Mouse (Mus musculus) forebrain, postnatal 0 days (tissue): ENCODE data around the gene Tagln2. TPM values are rescaled to one million over a fixed set of nuclear protein-coding genes. Genes with fewer than 3 reads are reported as not detected.

ENCODE experiments used
- ATAC-seq: fragments of 200-750 bp; cut with Nextera tagmentation; 2 replicates; pipeline ENCODE4 v1.8.0; 2017; ENCODE audit warnings: mild to moderate bottlenecking, moderate library complexity
- DNase-seq: peaks from one replicate; pipeline ENCODE4 v3.0.0-alpha.2; 2015
- H3K27ac ChIP-seq: fragments of 300-500 bp; sonication (generic); 2 replicates; pipeline ENCODE4 v1.5.1; 2014; ENCODE audit warnings: low read depth, mild to moderate bottlenecking, antibody characterized with exemption, low read length, moderate library complexity, mixed read lengths
- H3K27me3 ChIP-seq: fragments of 300-500 bp; sonication (generic); 2 replicates; pipeline ENCODE4 v1.6.1; 2014; ENCODE audit warnings: mild to moderate bottlenecking, low read length, mixed read lengths; ENCODE audit not compliant: insufficient read depth
- H3K36me3 ChIP-seq: fragments of 300-500 bp; sonication (generic); 2 replicates; pipeline ENCODE4 v1.6.1; 2014; ENCODE audit warnings: mild to moderate bottlenecking, moderate library complexity; ENCODE audit not compliant: insufficient read depth
- H3K4me1 ChIP-seq: fragments of 300-500 bp; sonication (generic); 2 replicates; pipeline ENCODE4 v1.6.1; 2014; ENCODE audit warnings: antibody characterized with exemption; ENCODE audit not compliant: insufficient read depth
- H3K4me2 ChIP-seq: fragments of 300-500 bp; sonication (generic); 2 replicates; pipeline ENCODE4 v1.6.1; 2014; ENCODE audit warnings: low read depth, mild to moderate bottlenecking, moderate library complexity
- H3K4me3 ChIP-seq: fragments of 300-500 bp; sonication (generic); 2 replicates; pipeline ENCODE4 v1.5.1; 2014; ENCODE audit warnings: low read depth, low read length, mixed read lengths
- H3K9ac ChIP-seq: fragments of 300-500 bp; sonication (generic); 2 replicates; pipeline ENCODE4 v1.6.1; 2014; ENCODE audit warnings: mild to moderate bottlenecking
- H3K9me3 ChIP-seq: fragments of 300-500 bp; sonication (generic); 2 replicates; pipeline ENCODE4 v1.6.1; 2016; ENCODE audit warnings: low read length
- CTCF ChIP-seq: sonication (generic); IDR thresholded peaks from 2 replicates; pipeline ENCODE4 v1.5.1; 2016; ENCODE audit warnings: antibody characterized with exemption, control low read depth, low read depth
- WGBS: fragments of 180-500 bp; shearing (Covaris S2); extraction: QIAGEN DNeasy Blood & Tissue Kit; methylation state at CpG from one replicate; pipeline ENCODE4 v1.1.7; 2014; 5-methylcytosine and 5-hydroxymethylcytosine counted together
- polyA plus RNA-seq: library from polyadenylated mRNA; unstranded; fragments of >200 nt; fragmentation: Nextera tagmentation; extraction: Ambion mirVana; gene quantifications from 2 replicates; pipeline ENCODE4 v1.2.1, GENCODE M21; 2015
- total RNA-seq: library from RNA; depleted of rRNA; stranded (reverse); fragments of >200 nt; gene quantifications from 2 replicates; pipeline ENCODE4 v1.2.3, GENCODE M21; 2014

Tagln2 gene
- total and polyA plus RNA-seq, 2 experiments from 2014 or later = 33.8 to 48.5 TPM

DNA sequence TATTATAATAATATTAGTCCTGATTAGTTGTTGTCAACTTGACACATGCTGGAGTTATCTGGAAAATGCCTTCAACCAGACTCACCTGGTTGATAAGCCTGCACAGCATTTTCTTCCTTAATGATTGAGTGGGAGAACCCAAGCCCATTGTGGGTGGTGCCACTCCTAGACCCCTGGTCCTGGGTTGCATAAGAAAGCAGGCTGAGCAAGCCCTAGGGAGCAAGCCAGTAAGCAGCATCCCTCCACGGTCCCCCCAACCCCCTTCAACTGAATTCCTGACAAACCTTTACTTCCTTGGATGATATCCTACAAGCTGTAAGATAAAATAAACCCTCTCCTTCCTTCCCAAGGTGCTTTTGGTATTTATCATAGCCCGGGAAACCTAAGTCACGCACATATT lies 42.7 kb upstream of the Tagln2 start:
- WGBS = 90% methylated on average over 3 of the region's 3 CpGs
- Histone ChIP-seq H3K36me3 (no peaks in the 10 kb centered on the region), H3K4me3 (no peak overlapping the region), H3K4me2 (no peak overlapping the region), H3K27me3 (no peaks in the 10 kb centered on the region), H3K27ac (no peak overlapping the region), H3K9me3 (no peaks in the 10 kb centered on the region), H3K4me1 (no peaks in the 10 kb centered on the region), H3K9ac (no peak overlapping the region)
- no peak for TF ChIP-seq CTCF
- DNase-seq (no peak), ATAC-seq (no peak)

DNA sequence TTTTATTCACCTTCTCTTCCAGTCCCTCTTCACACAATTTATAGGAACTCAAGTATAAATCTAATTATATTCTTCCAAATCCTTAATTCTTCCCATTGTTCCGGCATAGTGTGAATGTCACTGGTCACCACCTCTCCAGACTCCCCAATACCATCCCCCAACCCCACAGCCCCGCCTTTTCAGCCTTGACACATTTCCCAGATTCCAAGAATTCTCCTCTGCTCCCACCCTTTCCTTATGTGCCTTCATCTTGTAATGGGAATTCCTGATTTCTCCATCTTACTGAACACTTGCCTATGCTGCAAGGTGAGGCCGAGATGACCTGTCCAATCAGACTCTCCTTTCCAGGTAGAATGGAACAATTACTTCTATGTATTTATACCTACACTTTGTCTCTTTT lies 41.8 kb upstream of the Tagln2 start:
- H3K9me3 ChIP-seq = no peaks in the 10 kb centered on the region
- 89% methylated on average over 3 of the region's 3 CpGs for WGBS
- no peaks in the 10 kb centered on the region for H3K4me1 ChIP-seq
- H3K27ac ChIP-seq = no peak overlapping the region
- H3K4me2 ChIP-seq = no peak overlapping the region
- no peaks in the 10 kb centered on the region for H3K27me3 ChIP-seq
- no peak overlapping the region for H3K4me3 ChIP-seq
- no peak for TF ChIP-seq CTCF
- DNase-seq (no peak), ATAC-seq (no peak)
- no peaks in the 10 kb centered on the region for H3K36me3 ChIP-seq
- no peak overlapping the region for H3K9ac ChIP-seq

- DNase-seq = no peak
- H3K4me2 ChIP-seq = no peak overlapping the region
- no peaks in the 10 kb centered on the region for H3K9me3 ChIP-seq
- H3K36me3 ChIP-seq = no peaks in the 10 kb centered on the region
- ATAC-seq = no peak
- no peaks in the 10 kb centered on the region for H3K4me1 ChIP-seq
- WGBS = 85% methylated on average over 2 of the region's 2 CpGs
- no peak overlapping the region for H3K4me3 ChIP-seq
- TF ChIP-seq CTCF = no peak
- H3K27me3 ChIP-seq = no peaks in the 10 kb centered on the region
- no peak overlapping the region for H3K27ac ChIP-seq
- H3K9ac ChIP-seq = no peak overlapping the region
These were observed 38.2 kb upstream of the Tagln2 start for GRCm38 (mm10) chr1:172461602-172462001.

- no peak overlapping the region for H3K9ac ChIP-seq
- H3K4me3 ChIP-seq = no peak overlapping the region
- no peaks in the 10 kb centered on the region for H3K4me1 ChIP-seq
- TF ChIP-seq CTCF = no peak
- DNase-seq = no peak
- H3K4me2 ChIP-seq = no peak overlapping the region
- 85% methylated on average over 3 of the region's 3 CpGs for WGBS
- H3K36me3 ChIP-seq = no peaks in the 10 kb centered on the region
- no peak for ATAC-seq
- no peaks in the 10 kb centered on the region for H3K9me3 ChIP-seq
- H3K27ac ChIP-seq = no peak overlapping the region
- H3K27me3 ChIP-seq = no peaks in the 10 kb centered on the region
These were observed 37.3 kb upstream of the Tagln2 start for GRCm38 (mm10) chr1:172462534-172462933.

DNA sequence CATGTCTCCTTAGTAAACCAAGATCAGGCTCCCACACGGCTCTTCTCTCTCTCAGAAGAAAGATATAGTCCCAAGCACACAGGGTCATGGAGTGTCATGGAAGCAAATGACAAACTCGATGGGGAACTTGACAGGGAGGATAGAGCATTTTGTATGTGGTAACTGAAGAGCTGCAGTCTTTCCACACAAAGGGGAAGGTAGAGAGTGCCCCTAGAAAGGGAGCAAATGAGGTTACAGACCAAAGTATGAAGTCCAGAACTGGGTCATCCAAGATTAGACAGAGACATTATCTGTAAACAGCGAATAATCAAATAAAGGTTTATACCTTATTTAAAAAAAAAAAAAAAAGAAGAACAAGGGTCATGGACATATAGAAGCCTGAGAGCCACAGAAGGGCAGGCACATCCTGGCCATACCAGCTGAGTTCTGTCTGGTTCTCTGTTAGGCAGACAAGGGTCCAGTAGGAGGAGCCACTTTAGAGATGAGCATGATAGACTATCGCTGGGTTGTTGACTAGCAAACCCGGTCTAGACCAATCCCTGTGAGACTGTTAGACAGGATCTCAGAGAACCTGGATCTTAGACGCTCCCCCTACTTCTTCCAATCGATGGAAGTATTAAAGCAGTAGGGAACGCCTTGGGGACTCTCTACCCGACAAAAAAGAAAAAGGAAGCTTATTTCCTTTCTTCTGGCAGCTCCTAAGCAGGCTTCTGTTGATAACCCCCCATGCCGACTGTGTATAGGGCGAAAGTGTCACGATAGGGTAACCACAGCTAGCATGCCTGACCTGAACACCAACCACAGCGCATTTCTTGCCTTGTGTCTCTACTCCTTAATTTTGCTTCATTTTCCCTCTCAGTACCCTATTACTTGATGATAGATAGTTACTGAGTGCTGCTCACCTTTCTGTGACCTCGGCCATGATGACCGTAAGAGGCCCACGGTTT lies 36.2 kb upstream of the Tagln2 start:
- no peaks in the 10 kb centered on the region for H3K36me3 ChIP-seq
- 89% methylated on average over 16 of the region's 16 CpGs for WGBS
- no peaks in the 10 kb centered on the region for H3K4me1 ChIP-seq
- TF ChIP-seq CTCF = no peak
- H3K4me3 ChIP-seq = no peak overlapping the region
- H3K4me2 ChIP-seq = no peak overlapping the region
- DNase-seq (no peak), ATAC-seq (no peak)
- no peaks in the 10 kb centered on the region for H3K9me3 ChIP-seq
- H3K9ac ChIP-seq = no peak overlapping the region
- H3K27me3 ChIP-seq = no peaks in the 10 kb centered on the region
- H3K27ac ChIP-seq = no peak overlapping the region

DNA sequence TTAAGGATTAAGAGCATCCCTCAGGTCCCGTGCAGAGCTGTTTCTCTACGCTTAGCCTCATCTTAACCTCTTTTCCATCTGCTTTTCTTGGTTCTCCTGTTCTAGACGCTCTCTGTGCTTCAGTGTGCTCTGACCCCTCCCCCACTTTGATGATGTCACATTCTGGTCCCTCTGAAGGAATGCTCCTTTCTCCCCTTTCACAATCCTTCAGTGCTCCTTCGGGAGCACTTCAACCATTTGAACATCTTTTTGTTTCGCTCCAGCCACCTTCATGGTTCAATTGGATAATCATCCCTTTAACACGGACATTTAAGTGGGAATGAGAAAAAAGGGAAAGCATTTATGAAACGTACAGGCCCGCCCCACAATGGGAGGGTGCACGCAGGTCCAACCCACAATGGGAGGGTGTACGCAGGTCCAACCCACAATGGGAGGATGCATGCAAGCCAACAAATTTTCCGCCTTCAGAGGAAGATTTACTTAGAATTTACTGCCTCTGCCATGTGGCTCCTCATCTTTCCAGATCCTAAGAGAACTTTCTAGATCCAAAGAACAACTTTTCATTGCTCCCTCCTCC lies 31.5 kb upstream of the Tagln2 start:
- no peak for DNase-seq
- TF ChIP-seq CTCF = no peak
- Histone ChIP-seq H3K4me3 (no peak overlapping the region), H3K9ac (no peak overlapping the region), H3K27me3 (no peaks in the 10 kb centered on the region), H3K27ac (no peak overlapping the region), H3K4me2 (no peak overlapping the region), H3K9me3 (no peaks in the 10 kb centered on the region), H3K36me3 (no peaks in the 10 kb centered on the region), H3K4me1 (no peaks in the 10 kb centered on the region)
- no peak for ATAC-seq
- WGBS = 80% methylated on average over 11 of the region's 11 CpGs

DNA sequence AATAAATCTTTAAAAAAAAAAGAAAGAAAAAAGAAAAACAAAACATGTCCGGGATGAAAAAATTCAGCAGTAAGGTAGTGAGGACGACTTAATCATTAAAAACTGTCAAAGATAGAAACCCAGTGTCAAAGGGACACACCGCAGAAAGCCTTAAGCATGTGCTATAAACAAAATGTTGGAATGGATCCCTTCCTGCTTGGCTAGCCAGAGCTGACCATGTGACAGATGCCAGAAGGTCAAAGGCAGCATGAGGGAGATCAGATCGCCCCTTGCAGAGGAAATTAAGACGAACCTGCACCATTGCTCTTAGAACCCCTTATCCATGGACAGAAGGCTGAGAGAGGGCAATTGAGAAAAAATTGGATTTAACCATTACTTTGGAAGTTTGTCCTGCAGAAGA lies 30.5 kb upstream of the Tagln2 start:
- no peaks in the 10 kb centered on the region for H3K4me1 ChIP-seq
- DNase-seq = no peak
- H3K27ac ChIP-seq = no peak overlapping the region
- TF ChIP-seq CTCF = no peak
- no peaks in the 10 kb centered on the region for H3K36me3 ChIP-seq
- H3K9me3 ChIP-seq = no peaks in the 10 kb centered on the region
- no peaks in the 10 kb centered on the region for H3K27me3 ChIP-seq
- H3K4me3 ChIP-seq = no peak overlapping the region
- H3K4me2 ChIP-seq = no peak overlapping the region
- WGBS = 91% methylated on average over 5 of the region's 5 CpGs
- no peak overlapping the region for H3K9ac ChIP-seq
- ATAC-seq = no peak
